Mouse (Mus musculus) G1E (cell line): ENCODE measurements around the gene Dync2li1. TPM values are rescaled to one million over a fixed set of nuclear protein-coding genes. Genes with fewer than 3 reads are reported as not detected.

ENCODE experiments used
- ATAC-seq: 2 replicates; pipeline ENCODE4 v1.8.0; 2016; ENCODE audit warnings: mild to moderate bottlenecking; ENCODE audit not compliant: insufficient number of reproducible peaks, poor library complexity, low FRiP score, severe bottlenecking; ENCODE audit errors: extremely low read depth
- DNase-seq: peaks from one replicate; pipeline ENCODE4 v3.0.0; 2012; ENCODE audit warnings: low spot score
- H3K27me3 ChIP-seq: 2 replicates; pipeline ENCODE4 v1.6.1; 2012; ENCODE audit warnings: mild to moderate bottlenecking, low read length, inconsistent platforms; ENCODE audit not compliant: insufficient read depth
- H3K36me3 ChIP-seq: replicated peaks from 2 replicates; pipeline ENCODE3; 2012; ENCODE audit warnings: mild to moderate bottlenecking, inconsistent platforms
- H3K4me1 ChIP-seq: 2 replicates; pipeline ENCODE4 v1.6.1; 2012; ENCODE audit warnings: low read depth, low read length, inconsistent platforms, mixed read lengths; ENCODE audit not compliant: insufficient read depth
- H3K4me3 ChIP-seq: 2 replicates; pipeline ENCODE4 v1.5.1; 2012; ENCODE audit warnings: low read depth, mild to moderate bottlenecking, inconsistent platforms, low read length, moderate library complexity, mixed read lengths
- H3K9me3 ChIP-seq: replicated peaks from 2 replicates; pipeline ENCODE4 v1.6.1; 2012; ENCODE audit warnings: inconsistent platforms
- CTCF ChIP-seq: IDR thresholded peaks from 2 replicates; pipeline ENCODE4 v1.5.1; 2012; ENCODE audit warnings: low read depth, low read length, inconsistent platforms, mixed read lengths
- GATA1 ChIP-seq: IDR thresholded peaks from 2 replicates; pipeline ENCODE4 v1.6.1; 2012; ENCODE audit warnings: borderline replicate concordance, low read length, inconsistent platforms, mixed read lengths
- GATA2 ChIP-seq: IDR thresholded peaks from 2 replicates; pipeline ENCODE4 v1.6.1; 2012; ENCODE audit warnings: low read depth, low read length, inconsistent platforms, borderline replicate concordance
- POLR2AphosphoS5 ChIP-seq: IDR thresholded peaks from 2 replicates; pipeline ENCODE4 v1.6.1; 2012; ENCODE audit warnings: low read depth, low read length, inconsistent platforms; ENCODE audit not compliant: insufficient replicate concordance
- TAL1 ChIP-seq: conservative IDR thresholded peaks from 2 replicates; pipeline ENCODE4 v1.6.1; 2012; ENCODE audit warnings: low read depth, low read length, inconsistent platforms, mixed read lengths
- polyA plus RNA-seq: library from polyadenylated mRNA; stranded (reverse); fragments of >175 nt; gene quantifications from 2 replicates; pipeline ENCODE4 v1.2.3, GENCODE M21; 2012
- total RNA-seq, 2 experiments: library from RNA; stranded (forward) in 1 of 2; stranded (reverse) in 1 of 2; fragments of 200-1000 nt in 1 of 2; fragments of >200 nt in 1 of 2; fragmentation: Nextera tagmentation in 1 of 2; gene quantifications; 2 replicates each; pipeline ENCODE4 v1.2.3; 2014 to 2017

Dync2li1 gene
- total and polyA plus RNA-seq, 3 experiments = not detected

GRCm38 (mm10) chr17:84667848-84668247 is 41.6 kb downstream of the Dync2li1 start:
- Histone ChIP-seq H3K4me1 (no peaks in the 10 kb centered on the region), H3K4me3 (no peak overlapping the region), H3K27me3 (no peaks in the 10 kb centered on the region; the same call in 1 of the 2 replicates), H3K36me3 (no peaks in the 10 kb centered on the region), H3K9me3 (0 out of 2 replicates have a peak, but pooled peaks cover 2% of the 10 kb centered on the region)
- TF ChIP-seq TAL1 = no peak
- no peak for TF ChIP-seq CTCF
- no peak for TF ChIP-seq GATA1
- TF ChIP-seq POLR2AphosphoS5 = no peak
- no peak for TF ChIP-seq GATA2
- DNase-seq = no peak
- no peak for ATAC-seq

- H3K27me3 ChIP-seq = peaks cover 11% of the 10 kb centered on the region
- TF ChIP-seq CTCF = no peak
- TF ChIP-seq TAL1 = no peak
- TF ChIP-seq POLR2AphosphoS5 = no peak
- no peak for TF ChIP-seq GATA1
- TF ChIP-seq GATA2 = no peak
These were observed 46.4 kb downstream of the Dync2li1 start for GRCm38 (mm10) chr17:84672376-84673369.

GRCm38 (mm10) chr17:84674048-84674447 is 47.8 kb downstream of the Dync2li1 start:
- ATAC-seq = no peak

More at GRCm38 (mm10) chr17:84672376-84673369, 46.4 kb downstream of the Dync2li1 start:
- ATAC-seq (no peak), DNase-seq (no peak)
- Histone ChIP-seq H3K4me1 (no peaks in the 10 kb centered on the region), H3K9me3 (no peaks in the 10 kb centered on the region), H3K4me3 (no peak overlapping the region), H3K36me3 (no peaks in the 10 kb centered on the region)

GRCm38 (mm10) chr17:84675204-84675603 is 48.9 kb downstream of the Dync2li1 start:
- Histone ChIP-seq H3K4me1 (no peaks in the 10 kb centered on the region), H3K9me3 (no peaks in the 10 kb centered on the region), H3K36me3 (no peaks in the 10 kb centered on the region), H3K27me3 (peaks cover 11% of the 10 kb centered on the region), H3K4me3 (no peak overlapping the region)
- no peak for DNase-seq
- TF ChIP-seq GATA2 (no peak), POLR2AphosphoS5 (no peak), CTCF (no peak), GATA1 (no peak), TAL1 (no peak)
- no peak for ATAC-seq

More at GRCm38 (mm10) chr17:84674048-84674447, 47.8 kb downstream of the Dync2li1 start:
- no peaks in the 10 kb centered on the region for H3K36me3 ChIP-seq
- no peak for DNase-seq
- H3K9me3 ChIP-seq = no peaks in the 10 kb centered on the region
- TF ChIP-seq CTCF = no peak
- no peak for TF ChIP-seq POLR2AphosphoS5
- no peak for TF ChIP-seq GATA2
- TF ChIP-seq GATA1 = no peak
- TF ChIP-seq TAL1 = no peak
- H3K27me3 ChIP-seq = peaks cover 11% of the 10 kb centered on the region
- H3K4me3 ChIP-seq = no peak overlapping the region
- no peaks in the 10 kb centered on the region for H3K4me1 ChIP-seq

- no peaks in the 10 kb centered on the region for H3K36me3 ChIP-seq
- no peak for DNase-seq
- no peak within 1 kb of the TSS for H3K4me3 ChIP-seq
- H3K9me3 ChIP-seq = no peaks in the 10 kb centered on the region
- ATAC-seq = no peak
- TF ChIP-seq GATA2 = no peak
- no peak for TF ChIP-seq TAL1
- TF ChIP-seq GATA1 = no peak
- no peak for TF ChIP-seq CTCF
- TF ChIP-seq POLR2AphosphoS5 = no peak
- H3K27me3 ChIP-seq = peaks cover 16% of the 10 kb centered on the region
- no peaks in the 10 kb centered on the region for H3K4me1 ChIP-seq
These were observed 49.7 kb downstream of the Dync2li1 start, which contains the start of gene Abcg8 for GRCm38 (mm10) chr17:84675951-84676366. Abcg8 (plus strand) TSS chr17:84676302.

GRCm38 (mm10) chr17:84677595-84677994 is 51.3 kb downstream of the Dync2li1 start:
- ATAC-seq (no peak), DNase-seq (no peak)
- no peaks in the 10 kb centered on the region for H3K36me3 ChIP-seq
- peaks cover 28% of the 10 kb centered on the region for H3K27me3 ChIP-seq
- no peaks in the 10 kb centered on the region for H3K9me3 ChIP-seq
- no peak overlapping the region for H3K4me3 ChIP-seq
- TF ChIP-seq CTCF = no peak
- no peak for TF ChIP-seq POLR2AphosphoS5
- no peak for TF ChIP-seq GATA1
- no peak for TF ChIP-seq TAL1
- H3K4me1 ChIP-seq = no peaks in the 10 kb centered on the region
